In genomic region chr5:99480078-99481031, GRCm38 (mm10) we compare ENCODE assay signal across 10 mouse cellular contexts.
DNase-seq lines count a peak whose midpoint lies in the region; ATAC-seq lines count a peak whose summit lies in the region.
"Had no signal": no experiment of that assay in that cellular context is flagged by ENCODE, and none has a peak within 500 bp of the region (broad histone marks: within the 10 kb centered on the region; RNA-seq: fewer than 3 reads in every experiment).

No protein-coding gene starts in this region.

- 78% methylated on average over 6 of the region's 6 CpGs for WGBS in heart, embryonic 10.5 days
- 38% methylated on average over 6 of the region's 6 CpGs for WGBS in forebrain, embryonic 13.5 days
- 62% methylated on average over 6 of the region's 6 CpGs for WGBS in liver, embryonic 13.5 days (ENCODE audit: insufficient replicate concordance)
- WGBS in kidney, embryonic 16.5 days = 54% methylated on average over 6 of the region's 6 CpGs

- no peak for DNase-seq in heart, embryonic 10.5 days (ENCODE audit: low spot score)
- DNase-seq in heart, postnatal 4 days = no peak
- DNase-seq in cerebellum, adult 11-12 months = peak; percentile 59
- no peak for DNase-seq in liver, embryonic 13.5 days
- DNase-seq in natural killer cell, adult 2 months (ENCODE audit: low spot score in 2 of 2) = no peak
- no peak for DNase-seq in gastrocnemius, postnatal 10 days

- H3K4me2 ChIP-seq in forebrain, embryonic 13.5 days = peak overlapping the region; percentile 34
- peak overlapping the region; percentile 59; the same call in 1 of the 2 replicates for H3K4me2 ChIP-seq in liver, embryonic 13.5 days
- H3K4me2 ChIP-seq in kidney, embryonic 16.5 days (replicated peaks; ENCODE audit: low read depth, low read length) = no peak overlapping the region

- no peak overlapping the region for H3K4me3 ChIP-seq in heart, embryonic 10.5 days
- no peak overlapping the region for H3K4me3 ChIP-seq in forebrain, embryonic 13.5 days
- no peak overlapping the region for H3K4me3 ChIP-seq in liver, embryonic 13.5 days (replicated peaks)
- H3K4me3 ChIP-seq in kidney, embryonic 16.5 days (ENCODE audit: low read length) = no peak overlapping the region
- H3K4me3 ChIP-seq: erythroblast, embryonic 14.5 days; myocyte had no signal

- 0 out of 2 replicates have a peak, but pooled peaks have one; percentile 19 for ATAC-seq in forebrain, embryonic 13.5 days
- ATAC-seq in liver, embryonic 13.5 days (ENCODE audit: low read depth) = no peak
- ATAC-seq in kidney, embryonic 16.5 days (ENCODE audit: low FRiP score, low TSS enrichment) = no peak

- H3K27me3 ChIP-seq in heart, embryonic 10.5 days (ENCODE audit: insufficient read depth, poor library complexity, severe bottlenecking) = no peaks in the 10 kb centered on the region
- peaks cover 49% of the 10 kb centered on the region for H3K27me3 ChIP-seq in forebrain, embryonic 13.5 days
- no peaks in the 10 kb centered on the region for H3K27me3 ChIP-seq in liver, embryonic 13.5 days
- peaks cover 2% of the 10 kb centered on the region; the same call in 1 of the 2 replicates for H3K27me3 ChIP-seq in kidney, embryonic 16.5 days (ENCODE audit: insufficient read depth, low read length)

- no peaks in the 10 kb centered on the region for H3K9me3 ChIP-seq in heart, embryonic 10.5 days
- H3K9me3 ChIP-seq in forebrain, embryonic 13.5 days (replicated peaks) = no peaks in the 10 kb centered on the region
- H3K9me3 ChIP-seq in liver, embryonic 13.5 days (replicated peaks) = no peaks in the 10 kb centered on the region
- H3K9me3 ChIP-seq in kidney, embryonic 16.5 days (ENCODE audit: low read length) = no peaks in the 10 kb centered on the region

- H3K4me1 ChIP-seq in heart, embryonic 10.5 days = peaks cover 44% of the 10 kb centered on the region
- H3K4me1 ChIP-seq in forebrain, embryonic 13.5 days = peaks cover 36% of the 10 kb centered on the region
- peaks cover 50% of the 10 kb centered on the region for H3K4me1 ChIP-seq in liver, embryonic 13.5 days (replicated peaks)
- peaks cover 17% of the 10 kb centered on the region for H3K4me1 ChIP-seq in kidney, embryonic 16.5 days (ENCODE audit: insufficient read depth, low read length)

- H3K36me3 ChIP-seq in heart, embryonic 10.5 days = no peaks in the 10 kb centered on the region
- no peaks in the 10 kb centered on the region for H3K36me3 ChIP-seq in forebrain, embryonic 13.5 days (ENCODE audit: poor library complexity, severe bottlenecking)
- no peaks in the 10 kb centered on the region for H3K36me3 ChIP-seq in liver, embryonic 13.5 days
- no peaks in the 10 kb centered on the region for H3K36me3 ChIP-seq in kidney, embryonic 16.5 days (ENCODE audit: insufficient read depth, low read length)

- H3K27ac ChIP-seq in heart, embryonic 10.5 days = peak overlapping the region; percentile 89
- peak overlapping the region; percentile 87 for H3K27ac ChIP-seq in forebrain, embryonic 13.5 days
- H3K27ac ChIP-seq in liver, embryonic 13.5 days = no peak overlapping the region
- no peak overlapping the region; the same call in 1 of the 2 replicates for H3K27ac ChIP-seq in kidney, embryonic 16.5 days (ENCODE audit: low read length)

- no peak overlapping the region for H3K9ac ChIP-seq in forebrain, embryonic 13.5 days
- H3K9ac ChIP-seq in liver, embryonic 13.5 days = no peak overlapping the region
- H3K9ac ChIP-seq in kidney, embryonic 16.5 days (replicated peaks; ENCODE audit: low read length) = no peak overlapping the region

Comparison
In these comparisons a context has a peak if more than half of its experiments do, and no peak if none do; other contexts are left out.
1. H3K27ac ChIP-seq: peak in heart, embryonic 10.5 days (single experiment) and forebrain, embryonic 13.5 days (single experiment); none in liver, embryonic 13.5 days (single experiment) and kidney, embryonic 16.5 days (single experiment).